Mouse (Mus musculus): ENCODE data around the gene Gna11. TPM values are rescaled to one million over a fixed set of nuclear protein-coding genes. Genes with fewer than 3 reads are reported as not detected.

The Gna11 gene
- polyA plus RNA-seq, 1 experiment from 2014 or later: 88.2 TPM

GRCm38 (mm10) chr10:81534826-81535225 is 10.2 kb downstream of the Gna11 start:
- H3K27ac ChIP-seq (ENCODE audit: low read depth): no peak overlapping the region
- H3K4me2 ChIP-seq: no peak overlapping the region
- H3K9ac ChIP-seq: no peak overlapping the region
- H3K4me1 ChIP-seq (ENCODE audit: insufficient read depth): no peaks in the 10 kb centered on the region
- no peak for TF ChIP-seq CTCF (IDR thresholded peaks at IDR 0.05; ENCODE audit: low read depth)
- H3K4me3 ChIP-seq (ENCODE audit: low read depth, low read length): no peak overlapping the region
- ATAC-seq (ENCODE audit: insufficient read depth): peak; percentile 27; the same call in 1 of the 2 replicates
- H3K9me3 ChIP-seq (ENCODE audit: low read depth, low read length): no peaks in the 10 kb centered on the region
- no peaks in the 10 kb centered on the region for H3K27me3 ChIP-seq (ENCODE audit: insufficient read depth, low read length)
- no peak for DNase-seq
- peaks cover 59% of the 10 kb centered on the region for H3K36me3 ChIP-seq (ENCODE audit: insufficient read depth)
- 56% methylated on average over 16 of the region's 16 CpGs for WGBS

- H3K27ac ChIP-seq (ENCODE audit: low read depth): no peak overlapping the region
- WGBS: 13% methylated on average over 14 of the region's 14 CpGs
- TF ChIP-seq CTCF (IDR thresholded peaks at IDR 0.05; ENCODE audit: low read depth): peak; percentile 97
- ATAC-seq (ENCODE audit: insufficient read depth) (no peak; the same call in 1 of the 2 replicates), DNase-seq (peak; percentile 88)
- peaks cover 30% of the 10 kb centered on the region for H3K36me3 ChIP-seq (ENCODE audit: insufficient read depth)
- no peak overlapping the region for H3K9ac ChIP-seq
- no peak overlapping the region for H3K4me2 ChIP-seq
- no peaks in the 10 kb centered on the region for H3K4me1 ChIP-seq (ENCODE audit: insufficient read depth)
- no peaks in the 10 kb centered on the region for H3K27me3 ChIP-seq (ENCODE audit: insufficient read depth, low read length)
- H3K4me3 ChIP-seq (ENCODE audit: low read depth, low read length): no peak overlapping the region
- no peaks in the 10 kb centered on the region for H3K9me3 ChIP-seq (ENCODE audit: low read depth, low read length)
Observed at GRCm38 (mm10) chr10:81526779-81527178, 18.2 kb downstream of the Gna11 start.

- H3K27me3 ChIP-seq (ENCODE audit: insufficient read depth, low read length): no peaks in the 10 kb centered on the region
- no peak overlapping the region for H3K4me3 ChIP-seq (ENCODE audit: low read depth, low read length)
- WGBS: 50% methylated on average over 12 of the region's 13 CpGs
- no peak overlapping the region for H3K4me2 ChIP-seq
- H3K27ac ChIP-seq (ENCODE audit: low read depth): no peak overlapping the region
- H3K9me3 ChIP-seq (ENCODE audit: low read depth, low read length): no peaks in the 10 kb centered on the region
- no peak for ATAC-seq (ENCODE audit: insufficient read depth)
- TF ChIP-seq CTCF (IDR thresholded peaks at IDR 0.05; ENCODE audit: low read depth): no peak
- peaks cover 14% of the 10 kb centered on the region for H3K36me3 ChIP-seq (ENCODE audit: insufficient read depth)
- no peaks in the 10 kb centered on the region for H3K4me1 ChIP-seq (ENCODE audit: insufficient read depth)
- no peak overlapping the region for H3K9ac ChIP-seq
- no peak for DNase-seq
Observed at GRCm38 (mm10) chr10:81525017-81525694, 19.8 kb downstream of the Gna11 start.

GRCm38 (mm10) chr10:81524051-81524605 is 20.9 kb downstream of the Gna11 start, which contains the start of gene Gna15:
Gene Gna15, minus strand, starts transcription at chr10:81524225.
- Histone ChIP-seq H3K36me3 (ENCODE audit: insufficient read depth) (peaks cover 4% of the 10 kb centered on the region; the same call in 1 of the 2 replicates), H3K4me2 (peak within 1 kb of the TSS; percentile 37), H3K9ac (peak within 1 kb of the TSS; percentile 47), H3K27ac (ENCODE audit: low read depth) (peak within 1 kb of the TSS; percentile 42; the same call in 1 of the 2 replicates), H3K4me3 (ENCODE audit: low read depth, low read length) (peak within 1 kb of the TSS; percentile 11; the same call in 1 of the 2 replicates), H3K4me1 (ENCODE audit: insufficient read depth) (no peaks in the 10 kb centered on the region), H3K27me3 (ENCODE audit: insufficient read depth, low read length) (no peaks in the 10 kb centered on the region), H3K9me3 (ENCODE audit: low read depth, low read length) (no peaks in the 10 kb centered on the region)
- WGBS: 17% methylated on average over 9 of the region's 9 CpGs
- ATAC-seq (ENCODE audit: insufficient read depth): 0 out of 2 replicates have a peak, but pooled peaks have one; percentile 28
- DNase-seq: no peak
- TF ChIP-seq CTCF (IDR thresholded peaks at IDR 0.05; ENCODE audit: low read depth): no peak

GRCm38 (mm10) chr10:81523570-81523969 is 21.4 kb downstream of the Gna11 start:
- Histone ChIP-seq H3K36me3 (ENCODE audit: insufficient read depth) (no peaks in the 10 kb centered on the region), H3K9ac (peak overlapping the region; percentile 47), H3K27me3 (ENCODE audit: insufficient read depth, low read length) (no peaks in the 10 kb centered on the region), H3K4me3 (ENCODE audit: low read depth, low read length) (peak overlapping the region; percentile 11; the same call in 1 of the 2 replicates), H3K27ac (ENCODE audit: low read depth) (peak overlapping the region; percentile 42; the same call in 1 of the 2 replicates), H3K4me1 (ENCODE audit: insufficient read depth) (no peaks in the 10 kb centered on the region), H3K9me3 (ENCODE audit: low read depth, low read length) (no peaks in the 10 kb centered on the region), H3K4me2 (peak overlapping the region; percentile 37)
- DNase-seq: no peak
- no peak for ATAC-seq (ENCODE audit: insufficient read depth)
- no peak for TF ChIP-seq CTCF (IDR thresholded peaks at IDR 0.05; ENCODE audit: low read depth)
- whole genome bisulfite sequencing: 12% methylated on average over 19 of the region's 19 CpGs

GRCm38 (mm10) chr10:81523142-81523541 is 21.8 kb downstream of the Gna11 start:
- H3K27me3 ChIP-seq (ENCODE audit: insufficient read depth, low read length): no peaks in the 10 kb centered on the region
- H3K9ac ChIP-seq: no peak overlapping the region
- ATAC-seq (ENCODE audit: insufficient read depth) (no peak), DNase-seq (no peak)
- no peak overlapping the region for H3K4me3 ChIP-seq (ENCODE audit: low read depth, low read length)
- no peaks in the 10 kb centered on the region for H3K36me3 ChIP-seq (ENCODE audit: insufficient read depth)
- H3K27ac ChIP-seq (ENCODE audit: low read depth): no peak overlapping the region
- WGBS: 74% methylated on average over 6 of the region's 6 CpGs
- no peak overlapping the region for H3K4me2 ChIP-seq
- TF ChIP-seq CTCF (IDR thresholded peaks at IDR 0.05; ENCODE audit: low read depth): no peak
- H3K4me1 ChIP-seq (ENCODE audit: insufficient read depth): no peaks in the 10 kb centered on the region
- no peaks in the 10 kb centered on the region for H3K9me3 ChIP-seq (ENCODE audit: low read depth, low read length)

GRCm38 (mm10) chr10:81519978-81520365 is 25.0 kb downstream of the Gna11 start:
- ATAC-seq (ENCODE audit: insufficient read depth): no peak
- WGBS: 64% methylated on average over 3 of the region's 3 CpGs
- H3K4me1 ChIP-seq (ENCODE audit: insufficient read depth): no peaks in the 10 kb centered on the region
- H3K9me3 ChIP-seq (ENCODE audit: low read depth, low read length): no peaks in the 10 kb centered on the region
- H3K27me3 ChIP-seq (ENCODE audit: insufficient read depth, low read length): no peaks in the 10 kb centered on the region
- no peak for TF ChIP-seq CTCF (IDR thresholded peaks at IDR 0.05; ENCODE audit: low read depth)
- H3K4me2 ChIP-seq: no peak overlapping the region
- H3K36me3 ChIP-seq (ENCODE audit: insufficient read depth): no peaks in the 10 kb centered on the region
- H3K27ac ChIP-seq (ENCODE audit: low read depth): no peak overlapping the region
- H3K9ac ChIP-seq: no peak overlapping the region
- no peak overlapping the region for H3K4me3 ChIP-seq (ENCODE audit: low read depth, low read length)
- DNase-seq: no peak
